Comparison of ENCODE assay signal across 9 mouse cellular contexts in genomic region chr2:144120186-144120823, GRCm38 (mm10).
DNase-seq lines count a peak whose midpoint lies in the region; ATAC-seq and TF ChIP-seq lines count a peak whose summit lies in the region.
"Had no signal": no experiment of that assay in that cellular context is flagged by ENCODE, and none has a peak within 500 bp of the region (broad histone marks: within the 10 kb centered on the region; RNA-seq: fewer than 3 reads in every experiment).

No protein-coding gene starts in this region.

- TF ChIP-seq CTCF in lung, adult 2 months (IDR thresholded peaks at IDR 0.05; ENCODE audit: insufficient read depth, low read length): no peak

- peak; percentile 78; the same call in 1 of the 2 replicates for ATAC-seq in neural tube, embryonic 15.5 days (ENCODE audit: low FRiP score)
- ATAC-seq in intestine, embryonic 15.5 days: no peak

- no peak overlapping the region for H3K4me3 ChIP-seq in lung, adult 2 months (replicated peaks; ENCODE audit: extremely low read depth, low read depth, low read length)
- no peak overlapping the region for H3K4me3 ChIP-seq in neural tube, embryonic 15.5 days (replicated peaks)
- no peak overlapping the region for H3K4me3 ChIP-seq in intestine, embryonic 15.5 days (replicated peaks)
- H3K4me3 ChIP-seq: lung, embryonic 15.5 days had no signal

- peak; percentile 10 to 55 for DNase-seq in adrenal gland, postnatal 36 days
- no peak for DNase-seq in adrenal gland, postnatal 4 days (ENCODE audit: low spot score in 2 of 2)
- DNase-seq in lung, adult 18-20 months: peak; percentile 34 to 47
- DNase-seq in lung, adult 2 months: no peak
- peak; percentile 69 to 70 for DNase-seq in heart, postnatal 36 days
- DNase-seq in left cerebral cortex, adult 9 months (ENCODE audit: low spot score in 2 of 2): no peak

- no peak overlapping the region for H3K9ac ChIP-seq in neural tube, embryonic 15.5 days (replicated peaks)
- no peak overlapping the region for H3K9ac ChIP-seq in intestine, embryonic 15.5 days
- H3K9ac ChIP-seq: lung, embryonic 15.5 days had no signal

- H3K36me3 ChIP-seq in neural tube, embryonic 15.5 days: no peaks in the 10 kb centered on the region
- H3K36me3 ChIP-seq in intestine, embryonic 15.5 days: no peaks in the 10 kb centered on the region
- H3K36me3 ChIP-seq: lung, embryonic 15.5 days had no signal

- H3K27ac ChIP-seq in neural tube, embryonic 15.5 days (replicated peaks): peak overlapping the region; percentile 63
- no peak overlapping the region for H3K27ac ChIP-seq in intestine, embryonic 15.5 days
- H3K27ac ChIP-seq: lung, embryonic 15.5 days had no signal

- no peaks in the 10 kb centered on the region for H3K9me3 ChIP-seq in neural tube, embryonic 15.5 days (replicated peaks)
- no peaks in the 10 kb centered on the region for H3K9me3 ChIP-seq in intestine, embryonic 15.5 days
- H3K9me3 ChIP-seq: lung, embryonic 15.5 days had no signal

- 44% methylated on average over 7 of the region's 7 CpGs for WGBS in lung, adult 2 months
- WGBS in neural tube, embryonic 15.5 days: 61% methylated on average over 7 of the region's 7 CpGs
- 60% methylated on average over 7 of the region's 7 CpGs for WGBS in intestine, embryonic 15.5 days

- H3K27me3 ChIP-seq in neural tube, embryonic 15.5 days (replicated peaks): no peaks in the 10 kb centered on the region
- no peaks in the 10 kb centered on the region for H3K27me3 ChIP-seq in intestine, embryonic 15.5 days (replicated peaks)
- H3K27me3 ChIP-seq: lung, embryonic 15.5 days had no signal

- no peak overlapping the region for H3K4me2 ChIP-seq in neural tube, embryonic 15.5 days
- no peak overlapping the region for H3K4me2 ChIP-seq in intestine, embryonic 15.5 days (replicated peaks)
- H3K4me2 ChIP-seq: lung, embryonic 15.5 days had no signal

- intact Hi-C loops in heart, postnatal 36 days (cut with DNase I): no loop called here

- H3K4me1 ChIP-seq in lung, adult 2 months (ENCODE audit: control insufficient read depth, insufficient read depth, low read length): no peaks in the 10 kb centered on the region
- no peaks in the 10 kb centered on the region for H3K4me1 ChIP-seq in neural tube, embryonic 15.5 days
- no peaks in the 10 kb centered on the region for H3K4me1 ChIP-seq in intestine, embryonic 15.5 days (replicated peaks)

- TF ChIP-seq POLR2A in lung, adult 2 months (IDR thresholded peaks at IDR 0.05; ENCODE audit: borderline replicate concordance, extremely low read depth, low read depth, low read length): no peak

Comparison
In these comparisons a context has a peak if more than half of its experiments do, and no peak if none do; other contexts are left out.
1. DNase-seq: peak in adrenal gland, postnatal 36 days (2 of 2), lung, adult 18-20 months (2 of 2) and heart, postnatal 36 days (2 of 2); none in adrenal gland, postnatal 4 days (0 of 2), lung, adult 2 months (single experiment) and left cerebral cortex, adult 9 months (0 of 2).